Mouse (Mus musculus) CD4-positive, CD25-positive, alpha-beta regulatory T cell, adult 2 months (primary cell): ENCODE results near the gene Scgb2b27.
"Not testable (repeated sequence)": the region's sequence is repeated elsewhere in the genome, so short reads cannot be mapped to it uniquely, and the experiment has no call there.

Source experiments
- DNase-seq: peaks from one replicate; pipeline ENCODE4 v3.0.0-alpha.2; 2012; ENCODE audit warnings: low read depth, low spot score

The Scgb2b27 gene

GRCm38 (mm10) chr7:34013842-34014241, at the start of gene Scgb2b27:
Scgb2b27 (minus strand) TSS chr7:34013942.
- DNase-seq = no peak

DNA sequence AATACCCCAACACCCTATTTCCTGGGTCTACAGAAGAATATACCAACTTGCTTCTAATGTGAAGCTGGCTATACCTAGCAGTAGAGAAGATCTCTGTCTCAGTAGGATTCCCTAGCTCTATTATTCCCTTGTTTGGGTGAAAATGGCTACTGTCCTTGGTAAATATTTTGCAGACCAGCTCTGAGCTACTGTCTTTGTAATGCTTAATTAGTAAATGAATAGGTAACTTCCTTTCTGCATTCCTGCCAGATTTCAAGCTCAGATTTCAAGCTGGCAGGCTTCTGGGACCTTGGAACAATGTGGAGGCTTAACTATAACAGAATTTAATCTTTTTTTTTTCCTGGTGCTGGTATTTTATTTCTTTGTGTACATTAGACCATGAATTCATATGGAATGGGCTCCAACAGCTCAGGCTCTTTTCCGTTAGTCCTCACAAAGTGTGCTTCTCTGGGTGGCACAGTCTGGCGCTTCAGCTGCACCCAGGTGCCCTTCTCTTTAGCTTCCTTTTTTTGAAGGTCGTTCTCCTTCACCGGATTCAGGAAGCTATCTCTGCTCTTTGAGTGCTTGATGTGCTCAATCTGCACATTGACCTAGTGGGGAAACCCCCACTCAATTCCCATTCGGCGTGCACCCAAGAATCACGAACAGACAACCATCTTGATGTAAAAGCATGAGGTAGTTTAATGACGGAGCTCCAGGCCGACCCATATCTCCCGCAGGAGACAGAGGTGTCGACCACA, 22.5 kb upstream of the Scgb2b27 start:
- not testable (repeated sequence) for DNase-seq

DNA sequence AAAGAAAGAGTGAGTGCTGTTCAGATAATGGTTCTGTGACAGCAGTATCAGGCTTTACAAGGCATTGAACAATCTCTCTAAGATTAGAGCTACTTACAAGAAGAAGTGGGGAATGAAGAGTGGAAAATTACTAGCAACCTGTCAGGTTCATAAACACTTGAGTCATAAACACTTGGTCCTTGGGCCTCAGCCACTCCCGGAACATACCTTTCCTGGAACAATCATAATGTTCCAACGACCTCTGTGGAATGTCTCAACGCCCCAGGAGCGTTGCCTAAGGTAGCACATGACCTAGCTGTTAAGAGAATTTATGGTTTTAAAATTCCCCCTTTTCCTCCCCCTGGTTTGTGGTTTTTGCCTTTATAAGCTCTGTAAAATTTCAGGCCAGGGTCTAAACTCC, 20.8 kb upstream of the Scgb2b27 start:
- not testable (repeated sequence) for DNase-seq

DNA sequence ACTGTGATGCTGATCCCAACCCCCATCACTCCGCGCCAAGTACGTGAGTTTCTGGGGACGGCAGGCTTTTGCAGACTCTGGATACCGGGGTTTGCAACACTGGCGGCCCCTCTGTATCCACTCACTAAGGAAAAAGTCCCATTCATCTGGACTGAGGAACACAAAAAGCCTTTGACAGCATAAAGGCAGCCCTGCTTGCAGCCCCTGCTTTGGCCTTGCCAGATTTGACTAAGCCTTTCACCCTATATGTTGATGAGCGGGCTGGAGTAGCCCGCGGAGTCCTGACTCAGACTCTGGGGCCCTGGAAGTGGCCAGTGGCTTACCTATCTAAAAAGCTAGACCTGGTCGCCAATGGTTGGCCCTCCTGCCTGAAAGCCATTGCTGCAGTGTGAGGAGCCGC, 16.3 kb upstream of the Scgb2b27 start:
- DNase-seq = no peak

DNA sequence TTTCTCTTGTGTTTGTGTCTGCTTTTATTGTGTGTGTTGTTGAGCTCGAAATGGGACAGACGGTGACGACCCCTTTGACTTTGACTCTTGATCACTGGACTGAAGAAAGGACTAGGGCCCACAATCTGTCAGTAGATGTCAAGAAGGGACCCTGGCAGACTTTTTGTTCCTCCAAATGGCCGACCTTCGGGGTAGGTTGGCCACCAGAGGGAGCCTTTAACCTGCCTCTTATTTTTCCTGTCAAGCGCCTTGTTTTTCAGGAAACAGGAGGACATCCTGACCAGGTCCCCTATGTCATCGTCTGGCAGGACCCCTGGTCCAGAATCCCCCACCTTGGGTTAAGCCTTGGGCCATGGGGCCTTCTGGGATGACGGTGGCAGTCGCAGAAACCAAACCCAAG, 13.5 kb upstream of the Scgb2b27 start:
- not testable (repeated sequence) for DNase-seq

GRCm38 (mm10) chr7:34025641-34026040, 11.9 kb upstream of the Scgb2b27 start:
- DNase-seq = no peak

- DNase-seq = not testable (repeated sequence)
Measured at GRCm38 (mm10) chr7:34021183-34021582, 7.4 kb upstream of the Scgb2b27 start, which contains the start of gene Scgb1b27. Scgb1b27 (plus strand) TSS chr7:34021483.

- not testable (repeated sequence) for DNase-seq
Measured at GRCm38 (mm10) chr7:33982281-33982680, 31.5 kb downstream of the Scgb2b27 start.
